19 mouse cellular contexts compared by ENCODE assay signal in genomic region chr5:86303877-86304276, GRCm38 (mm10). TPM values are rescaled to one million over a fixed set of nuclear protein-coding genes. Genes with fewer than 3 reads are reported as not detected.
"Had no signal": no experiment of that assay in that cellular context is flagged by ENCODE, and none has a peak within 500 bp of the region (broad histone marks: within the 10 kb centered on the region; RNA-seq: fewer than 3 reads in every experiment).

No protein-coding gene starts in this region.

- H3K27me3 ChIP-seq: kidney, embryonic 15.5 days; limb, embryonic 13.5 days; neural tube, embryonic 12.5 days had no signal

- H3K9ac ChIP-seq: kidney, embryonic 15.5 days; limb, embryonic 13.5 days; liver, embryonic 14.5 days; neural tube, embryonic 12.5 days had no signal

- H3K4me1 ChIP-seq: kidney, embryonic 15.5 days; limb, embryonic 13.5 days; neural tube, embryonic 12.5 days had no signal

- H3K27ac ChIP-seq: kidney, embryonic 15.5 days; limb, embryonic 13.5 days; liver, embryonic 14.5 days; neural tube, embryonic 12.5 days had no signal

- H3K4me2 ChIP-seq: kidney, embryonic 15.5 days; limb, embryonic 13.5 days; neural tube, embryonic 12.5 days had no signal

- H3K9me3 ChIP-seq: kidney, embryonic 15.5 days; limb, embryonic 13.5 days; neural tube, embryonic 12.5 days had no signal

- H3K4me3 ChIP-seq: kidney, embryonic 15.5 days; limb, embryonic 13.5 days; neural tube, embryonic 12.5 days had no signal

- H3K36me3 ChIP-seq: kidney, embryonic 15.5 days; limb, embryonic 13.5 days; neural tube, embryonic 12.5 days had no signal

- DNase-seq: kidney, postnatal 14 days; layer of hippocampus, postnatal 36 days; lung, adult 18-20 months; midbrain, embryonic 14.5 days; right cerebral cortex, postnatal 4 days; spleen, adult 18-20 months; thymus, adult 18-20 months; thymus, postnatal 14 days had no signal

RNA-seq across cellular contexts. Expression of gene Tmprss11c, which starts 14.8 kb away (rescaled TPM):
- total RNA-seq: layer of hippocampus, postnatal 36 days; left cerebral cortex, adult 8-10 months; left cerebral cortex, postnatal 25 days; liver, adult 2 months; monocyte, adult 5-6 weeks; neutrophil, adult 5-6 weeks had no signal
- polyA plus RNA-seq: kidney, embryonic 15.5 days; limb, embryonic 13.5 days; liver, adult 2 months; liver, embryonic 14.5 days; lung, embryonic 16.5 days; midbrain, embryonic 14.5 days; neural tube, embryonic 12.5 days; stomach, embryonic 14.5 days had no signal
